Mouse (Mus musculus) kidney, postnatal 25 days (tissue): ENCODE measurements around the gene Cd248.
A peak's percentile ranks its signal among the peaks of the same experiment; 100 is the strongest.

Experiments used
- DNase-seq, 2 experiments: peaks; one replicate each; pipeline ENCODE4 v3.0.0; 2021; ENCODE audit warnings: mixed read lengths in 2 of 2

Gene Cd248

GRCm38 (mm10) chr19:5107556-5108270 lies 39.8 kb downstream of the Cd248 start:
- peak in 1 of 2 experiments; percentile 36 for DNase-seq

- DNase-seq = peak; percentile 62 to 81
These were observed 40.3 kb downstream of the Cd248 start for GRCm38 (mm10) chr19:5108271-5108575.

GRCm38 (mm10) chr19:5108702-5109101 lies 40.8 kb downstream of the Cd248 start:
- DNase-seq = peak; percentile 61 to 80

- DNase-seq = peak; percentile 33 to 42
These were observed 42.0 kb downstream of the Cd248 start for GRCm38 (mm10) chr19:5109659-5110453.

GRCm38 (mm10) chr19:5113783-5114182 lies 45.9 kb downstream of the Cd248 start:
- DNase-seq = peak in 1 of 2 experiments; percentile 29

GRCm38 (mm10) chr19:5117494-5118383 lies 49.9 kb downstream of the Cd248 start:
- DNase-seq = peak; percentile 87 to 95

GRCm38 (mm10) chr19:5118384-5118698 lies 50.5 kb downstream of the Cd248 start, which contains the start of gene Klc2:
TSS of gene Klc2 (minus strand) at chr19:5118560.
- no peak for DNase-seq
